Mouse (Mus musculus) left cerebral cortex, adult 8-10 months (tissue): ENCODE data around the gene Adam1b. TPM values are rescaled to one million over a fixed set of nuclear protein-coding genes. Genes with fewer than 3 reads are reported as not detected.
A peak's percentile ranks its signal among the peaks of the same experiment; 100 is the strongest.

ENCODE experiments used
- DNase-seq, 2 experiments: peaks; one replicate each; pipeline ENCODE4 v3.0.0; 2022; ENCODE audit warnings: low spot score in 2 of 2
- total RNA-seq, 4 experiments: library from RNA; stranded (reverse); gene quantifications; 2 replicates each; pipeline ENCODE4 v1.2.4; 2022

The Adam1b gene
- total RNA-seq, 4 experiments from 2014 or later: not detected

DNA sequence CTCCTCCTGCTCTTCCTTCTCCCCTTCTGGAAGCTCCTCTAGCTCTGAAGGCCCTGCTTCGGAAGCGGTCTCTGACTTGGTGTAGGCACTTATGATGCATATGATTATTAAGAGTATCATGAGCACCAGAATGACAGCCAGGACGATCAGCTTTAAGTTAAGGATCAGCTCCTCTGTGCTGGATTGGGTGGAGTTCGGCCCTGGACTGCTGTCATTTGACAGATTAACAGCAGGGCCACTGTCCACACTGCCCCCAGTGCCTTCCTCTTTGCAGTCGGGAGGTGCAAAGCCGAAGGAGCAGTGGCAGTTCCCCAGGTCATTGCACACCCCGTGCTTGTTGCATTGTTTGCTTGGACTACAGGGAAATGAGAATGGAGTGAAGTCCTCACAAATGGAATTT is 2.5 kb downstream of the Adam1b start:
- no peak for DNase-seq

DNA sequence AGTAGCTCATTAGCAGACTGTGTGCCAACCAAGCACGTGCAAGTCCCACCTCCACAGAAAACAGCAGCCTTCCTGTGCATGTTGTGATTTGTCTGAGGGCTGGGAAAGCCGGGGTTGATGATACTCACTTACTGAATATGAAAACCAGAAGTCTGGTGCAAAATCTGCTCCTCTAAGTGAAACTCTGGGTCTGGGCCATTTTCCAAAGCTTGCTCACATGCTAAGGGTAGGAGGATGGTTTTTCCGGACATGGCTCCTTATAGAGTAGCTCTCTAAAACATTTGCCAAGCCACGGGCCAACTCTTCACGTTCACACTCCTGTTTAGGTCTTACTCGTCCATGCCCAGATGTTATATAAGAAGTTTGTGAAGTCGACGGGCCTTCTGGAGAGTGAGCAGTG is 9.9 kb downstream of the Adam1b start:
- peak; percentile 22 to 83 for DNase-seq

DNA sequence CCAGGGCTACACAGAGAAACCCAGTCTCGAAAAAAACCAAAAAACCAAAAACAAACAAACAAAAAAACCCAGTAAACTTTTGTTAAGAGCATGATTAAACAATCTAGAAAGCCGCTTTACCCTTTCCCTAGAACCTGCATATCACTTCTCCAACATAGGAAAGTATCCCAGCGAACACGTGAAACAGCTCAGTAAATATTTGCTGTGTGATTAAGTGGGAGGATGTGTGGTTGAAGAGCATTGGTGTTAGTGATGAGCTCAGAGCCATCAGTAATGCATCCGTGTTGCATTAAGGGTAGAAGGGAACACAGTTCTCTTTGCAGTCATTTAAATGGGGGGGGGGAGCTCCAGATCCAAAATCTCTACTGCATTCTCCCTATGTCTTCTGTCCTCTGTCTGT is 18.4 kb downstream of the Adam1b start:
- no peak for DNase-seq

DNA sequence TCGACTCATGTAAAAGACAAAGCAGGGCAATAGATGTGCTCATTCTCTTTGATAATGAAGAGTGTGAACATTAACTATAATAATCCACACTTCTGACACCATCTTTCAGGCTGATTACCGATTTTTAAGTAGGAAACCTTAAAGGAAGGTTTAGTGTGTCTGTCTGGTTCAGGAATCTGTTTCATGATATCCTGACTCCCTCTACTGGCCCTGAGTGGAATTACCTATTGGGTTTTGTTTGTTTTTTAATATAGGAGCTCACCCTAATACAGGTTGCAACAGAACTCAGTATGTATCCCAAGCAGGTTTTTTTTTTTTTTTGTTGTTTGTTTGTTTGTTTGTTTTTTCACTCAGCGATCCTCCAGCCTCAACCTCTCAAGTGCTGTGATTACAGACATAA is 25.6 kb downstream of the Adam1b start:
- DNase-seq: no peak

DNA sequence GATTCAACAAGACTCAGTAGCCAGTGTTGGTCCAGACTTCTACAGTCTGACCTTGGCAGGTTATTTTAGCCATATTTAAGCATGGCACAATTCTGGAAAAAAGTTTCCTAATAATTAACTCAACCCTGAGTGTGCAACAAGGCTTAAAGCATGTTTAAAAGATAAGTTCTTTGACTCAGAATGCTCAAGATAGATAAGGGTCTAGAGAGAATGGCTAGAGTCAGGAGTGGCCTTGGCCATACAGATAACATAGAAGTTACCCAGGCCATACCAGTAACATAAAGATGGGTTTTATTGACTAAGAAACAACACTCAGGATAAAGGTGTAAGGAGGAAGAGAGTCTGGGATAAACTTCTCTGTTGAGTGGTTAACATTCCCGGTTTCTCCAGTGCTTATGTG is 27.2 kb downstream of the Adam1b start:
- no peak for DNase-seq

DNA sequence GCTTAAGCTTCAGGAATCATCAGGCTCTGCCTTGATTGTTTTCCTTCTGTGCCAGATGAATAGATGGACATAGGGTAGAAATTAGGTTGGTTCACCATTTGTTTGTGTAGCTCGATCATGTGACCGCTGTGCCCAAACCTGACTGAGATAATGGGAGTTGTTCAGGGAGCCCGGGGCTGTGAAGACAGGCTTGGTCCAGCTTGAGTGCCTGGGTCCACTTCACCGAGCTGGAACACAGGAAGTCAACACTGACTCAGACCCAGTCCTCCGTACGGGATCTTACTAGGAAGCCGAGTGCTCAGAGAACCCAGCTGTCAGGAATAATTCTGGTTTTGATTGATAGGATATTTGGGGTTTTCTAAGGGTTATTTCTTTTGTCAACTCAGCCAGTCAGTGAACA is 28.6 kb downstream of the Adam1b start:
- DNase-seq: no peak

DNA sequence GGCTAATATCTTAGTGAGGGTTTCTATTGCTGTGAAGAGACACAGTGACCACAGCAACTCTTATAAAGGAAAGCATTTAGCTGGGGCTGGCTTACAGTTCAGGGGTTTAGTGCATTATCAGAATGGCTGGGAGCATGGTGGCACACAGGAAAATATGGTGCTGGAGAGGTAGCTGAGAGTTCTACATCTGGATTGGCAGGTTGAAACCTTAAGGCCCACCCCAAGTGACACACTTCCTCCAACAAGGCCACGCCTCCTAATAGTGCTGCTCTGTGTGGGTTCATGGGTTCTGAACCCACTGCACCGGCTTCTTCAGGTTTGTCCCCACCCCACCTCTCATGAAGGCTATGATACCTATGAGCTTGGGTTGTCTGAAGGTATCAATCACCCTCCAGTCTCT is 30.8 kb downstream of the Adam1b start:
- no peak for DNase-seq

DNA sequence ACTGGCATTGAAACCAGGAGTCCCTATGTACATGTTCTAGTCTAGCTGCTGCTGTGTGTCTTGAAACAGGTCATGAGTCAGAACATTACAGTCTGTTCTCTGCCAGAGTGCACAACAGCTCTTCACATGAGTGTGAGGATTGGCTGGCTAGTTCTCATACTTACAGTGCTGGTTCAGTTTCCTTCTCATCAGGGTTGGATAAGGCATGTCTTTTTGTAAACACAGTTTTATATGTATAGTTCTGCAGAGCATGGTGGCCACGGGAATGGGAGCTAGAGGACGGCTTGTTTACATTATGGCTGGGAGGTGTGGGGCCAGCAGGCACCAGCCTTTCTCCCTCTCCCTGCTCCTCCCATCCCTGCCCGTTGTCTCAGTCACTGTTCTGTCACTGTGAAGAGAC is 33.7 kb downstream of the Adam1b start:
- no peak for DNase-seq

DNA sequence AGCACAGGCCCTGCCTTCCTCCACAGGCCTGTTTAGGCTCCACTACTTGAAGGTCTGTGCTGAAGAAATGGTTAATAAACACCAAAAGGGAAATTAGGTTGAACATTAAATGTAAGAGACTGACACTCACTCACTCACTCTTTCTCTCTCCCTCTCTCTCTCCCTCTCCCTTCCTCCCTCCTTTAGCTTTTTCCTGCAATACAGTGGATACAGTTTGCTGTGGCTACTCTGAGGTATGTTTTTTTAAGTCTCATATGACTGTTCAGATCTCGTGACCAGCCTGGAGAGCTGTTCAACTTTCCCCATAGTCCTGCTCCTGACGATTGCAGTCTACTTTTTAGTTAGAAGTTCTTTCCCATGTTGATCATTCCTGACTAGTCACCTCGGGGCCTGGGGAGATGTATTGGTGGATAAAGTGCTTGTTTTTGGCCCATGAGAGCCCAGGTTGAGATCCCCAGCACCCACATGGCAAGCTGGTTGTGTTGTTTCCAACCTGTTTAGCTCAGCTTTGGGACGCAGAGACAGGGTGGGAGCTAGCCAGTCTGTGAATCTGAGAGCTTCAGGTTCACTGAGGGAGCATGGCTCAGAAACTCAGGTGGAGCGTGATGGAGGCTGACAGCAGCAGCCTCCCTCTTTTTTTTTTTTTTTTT is 39.5 kb downstream of the Adam1b start:
- no peak for DNase-seq

DNA sequence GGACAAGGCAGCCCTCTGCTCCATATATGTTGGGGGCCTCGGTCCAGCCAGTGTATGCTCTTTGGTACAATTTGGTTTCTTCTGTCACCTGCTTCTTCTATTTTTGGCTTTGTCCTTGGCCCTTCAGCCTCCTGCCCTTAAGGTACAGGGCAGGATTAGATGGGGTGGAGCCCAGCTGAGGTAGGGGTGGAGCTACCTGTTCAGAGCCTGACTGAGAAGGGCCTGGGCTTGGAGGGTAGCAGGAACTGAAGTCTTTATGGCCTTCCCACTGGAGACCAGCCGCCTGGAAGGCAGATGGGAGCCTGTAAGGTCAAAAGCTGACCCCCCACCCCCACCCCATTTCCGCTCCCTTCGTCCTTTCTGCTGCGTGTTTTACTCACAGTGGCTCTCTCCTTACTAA is 40.3 kb downstream of the Adam1b start:
- no peak for DNase-seq

DNA sequence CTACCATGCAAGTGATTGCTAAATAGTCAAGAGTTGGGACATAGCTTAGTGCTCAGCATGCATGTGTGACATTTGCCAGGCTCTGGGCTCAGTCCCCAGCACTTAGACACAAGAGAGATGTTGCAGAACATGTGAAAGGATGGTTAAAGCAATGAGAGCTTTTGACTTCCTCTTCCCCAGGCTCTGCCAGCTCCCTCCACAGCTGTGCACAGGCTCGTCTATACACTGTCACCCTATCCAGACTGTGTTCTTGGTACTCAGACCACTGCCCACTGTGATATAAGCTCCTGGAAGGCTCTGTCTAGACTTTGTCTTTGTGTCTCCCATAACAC is 41.1 kb downstream of the Adam1b start:
- DNase-seq: no peak

DNA sequence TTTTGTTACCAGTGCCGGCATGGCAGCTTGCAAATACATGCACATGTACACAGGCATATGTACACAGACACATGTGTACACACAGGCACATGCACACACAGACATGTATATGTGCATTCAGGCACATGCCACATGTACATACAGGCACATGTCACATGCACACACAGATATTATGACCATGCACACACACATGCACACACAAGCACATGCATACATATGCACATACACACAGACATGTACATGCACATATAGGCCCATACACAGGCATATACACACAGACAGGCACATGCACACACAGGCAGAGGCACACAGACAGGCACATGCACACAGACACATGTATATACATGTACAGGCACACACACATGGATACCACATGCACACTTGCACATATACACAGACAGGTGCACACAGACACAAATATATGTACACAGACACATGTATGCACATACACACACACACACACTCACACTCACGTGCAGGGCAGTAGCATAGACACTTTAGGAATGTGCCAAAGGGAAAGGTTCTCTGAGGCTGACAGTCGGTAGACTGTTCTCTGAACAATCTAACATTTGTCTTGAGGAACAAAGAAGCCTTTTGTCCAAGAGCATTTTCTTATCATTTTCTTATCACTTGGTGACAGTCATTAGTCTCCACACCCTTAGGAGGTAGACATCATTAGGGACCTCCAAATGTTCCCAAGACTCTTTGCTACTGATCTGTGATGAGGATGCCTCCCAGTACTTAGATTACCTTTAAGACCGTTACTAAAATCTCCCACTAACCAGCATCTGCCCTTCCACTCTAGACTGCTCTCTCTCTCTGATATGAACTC is 41.7 kb downstream of the Adam1b start:
- DNase-seq: no peak

DNA sequence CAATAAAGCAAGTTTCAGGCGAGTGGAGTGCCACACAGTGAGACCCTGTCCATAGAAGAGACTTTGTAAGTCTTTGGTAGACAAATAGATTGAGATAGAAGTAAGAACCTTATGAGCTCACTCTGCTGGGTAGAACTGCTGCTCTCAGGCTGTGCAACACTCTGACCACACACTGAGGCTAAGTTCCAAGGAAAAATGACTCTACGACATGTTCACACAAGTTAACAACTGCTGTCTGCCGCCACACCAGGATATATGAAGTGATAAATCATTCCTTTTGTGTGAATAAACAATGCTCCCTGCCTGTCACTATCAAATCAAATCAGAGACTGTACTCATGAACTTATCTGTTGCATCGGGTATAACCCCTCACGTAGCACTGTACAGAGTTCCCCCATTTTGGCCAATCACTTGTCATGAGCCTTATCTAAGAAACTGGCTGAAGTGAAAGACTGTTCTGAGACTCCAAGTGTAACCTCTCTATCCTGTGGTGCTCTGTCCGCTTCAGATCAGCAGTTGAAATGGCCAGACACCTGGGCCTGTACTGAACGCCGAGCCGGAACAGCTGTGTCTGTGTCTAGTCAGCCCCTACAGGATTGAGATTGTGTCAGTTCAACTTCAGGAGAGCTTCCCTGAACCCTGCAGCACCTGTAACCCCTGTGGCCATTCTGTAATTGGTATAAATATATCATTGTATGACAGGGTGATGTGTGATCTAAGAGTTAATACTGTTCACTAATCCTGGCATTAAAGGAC is 47.5 kb downstream of the Adam1b start:
- no peak for DNase-seq

DNA sequence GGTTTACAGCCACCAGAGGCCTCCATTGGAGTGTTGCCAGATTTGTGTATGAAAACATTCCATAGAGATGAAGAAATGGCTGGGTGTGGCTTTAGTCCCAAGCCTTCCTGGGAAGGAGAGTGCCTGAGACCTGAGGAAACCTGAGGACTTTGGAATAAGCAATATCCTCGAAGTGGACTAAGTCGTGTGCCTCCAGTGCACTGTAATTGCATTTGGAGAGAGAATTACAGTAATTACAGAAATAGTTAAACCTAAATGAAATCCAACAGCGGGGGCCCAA is 48.8 kb downstream of the Adam1b start:
- no peak for DNase-seq

DNA sequence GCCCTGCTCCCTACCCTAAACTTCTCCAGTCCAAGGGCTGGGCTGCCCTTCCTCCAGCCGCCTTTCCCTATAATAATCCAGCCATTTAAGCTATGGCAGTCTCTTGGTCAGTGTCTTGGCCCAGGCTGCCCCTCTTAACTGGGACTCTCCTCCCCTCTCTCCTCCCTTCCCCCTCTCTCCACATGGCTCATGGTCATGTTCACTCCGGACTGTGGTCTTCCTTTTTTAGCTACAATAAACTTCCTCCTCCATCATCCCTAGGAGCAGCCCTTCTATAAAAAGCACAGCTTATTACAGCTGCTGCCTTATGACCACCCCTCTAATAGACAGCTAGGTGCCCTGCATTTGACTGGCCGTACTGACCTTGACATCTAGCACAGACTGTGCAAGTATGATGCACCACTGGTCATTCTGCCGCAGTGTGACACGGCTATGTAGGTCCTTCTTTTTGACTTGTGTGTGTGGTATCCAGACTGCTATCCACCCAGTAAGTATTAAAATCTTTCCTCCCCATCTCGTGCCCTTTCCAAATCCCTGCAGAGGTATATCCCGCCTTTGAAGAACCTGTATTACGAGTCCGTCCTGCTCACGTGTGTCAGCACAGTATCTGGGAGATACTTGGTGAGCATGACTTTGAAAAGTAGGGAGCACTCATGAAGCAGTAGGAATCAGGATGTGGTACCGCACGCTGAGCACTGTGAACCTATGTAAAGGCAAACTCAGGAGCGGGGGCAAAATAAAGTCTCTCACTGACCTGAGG is 49.3 kb downstream of the Adam1b start:
- no peak for DNase-seq

DNA sequence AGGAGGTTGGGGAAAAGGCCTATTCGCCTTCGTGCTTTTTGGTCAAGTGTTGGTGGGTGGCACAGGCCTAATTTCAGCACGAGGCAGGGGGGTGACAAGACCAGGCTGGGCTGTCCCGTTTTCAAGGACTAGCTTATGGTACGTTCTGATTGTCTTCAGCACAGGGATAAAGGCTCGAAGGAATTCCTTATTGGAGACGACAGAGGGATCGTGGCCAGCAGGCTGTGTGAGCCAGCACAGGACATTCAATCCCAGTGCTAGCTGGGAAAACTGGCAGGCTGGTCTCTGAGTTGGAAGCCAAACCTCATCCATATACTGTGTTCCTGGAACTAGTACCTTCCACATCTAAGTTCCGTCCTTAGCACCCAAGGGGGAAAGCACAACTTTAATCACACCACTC is 50.3 kb downstream of the Adam1b start:
- no peak for DNase-seq

DNA sequence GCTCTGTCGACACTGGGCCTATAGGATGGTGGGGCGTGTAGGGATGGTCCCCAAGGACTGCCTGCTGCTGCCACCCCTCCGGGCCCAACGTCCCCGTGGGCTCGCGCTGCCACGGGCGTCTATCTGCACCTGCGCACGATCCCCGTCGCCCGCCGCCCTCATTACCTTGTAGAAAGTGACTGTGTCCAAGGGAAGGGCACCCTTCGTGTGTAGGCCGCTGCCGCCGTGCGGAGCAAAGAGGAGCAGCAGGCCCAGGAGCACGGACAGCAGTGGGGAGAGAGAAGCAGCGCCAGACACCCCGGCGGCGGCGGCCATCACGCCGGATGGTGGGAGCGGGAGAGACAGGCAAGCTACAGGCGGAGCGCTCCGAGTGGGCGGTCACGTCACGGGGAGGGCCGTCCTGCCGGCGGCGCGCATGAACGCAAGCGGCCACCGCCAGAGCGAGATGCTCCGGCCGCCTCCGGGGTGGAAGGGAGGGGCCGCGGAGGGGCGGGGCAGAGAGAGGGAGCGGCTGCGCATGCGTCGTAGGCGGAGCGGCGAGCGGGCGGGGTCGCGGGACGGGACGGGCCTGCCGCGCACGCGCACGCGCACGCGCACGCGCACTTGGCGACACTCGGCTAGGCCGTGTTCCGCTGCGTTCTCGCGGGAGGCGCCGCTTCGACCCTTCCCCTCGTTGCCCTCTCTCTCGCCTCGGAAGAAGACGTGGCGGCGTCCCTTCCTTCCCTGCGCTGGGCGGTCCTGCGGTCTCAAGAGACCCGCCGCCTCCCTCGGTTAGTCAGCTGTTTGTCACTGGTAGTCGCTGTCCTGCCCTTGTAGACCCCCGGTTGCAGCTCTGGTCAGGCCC is 51.0 kb downstream of the Adam1b start, which contains the start of gene Erp29:
Gene Erp29, minus strand, starts transcription at position 481 of the 844 bp plus-strand sequence.
- DNase-seq: peak; percentile 92 to 98

DNA sequence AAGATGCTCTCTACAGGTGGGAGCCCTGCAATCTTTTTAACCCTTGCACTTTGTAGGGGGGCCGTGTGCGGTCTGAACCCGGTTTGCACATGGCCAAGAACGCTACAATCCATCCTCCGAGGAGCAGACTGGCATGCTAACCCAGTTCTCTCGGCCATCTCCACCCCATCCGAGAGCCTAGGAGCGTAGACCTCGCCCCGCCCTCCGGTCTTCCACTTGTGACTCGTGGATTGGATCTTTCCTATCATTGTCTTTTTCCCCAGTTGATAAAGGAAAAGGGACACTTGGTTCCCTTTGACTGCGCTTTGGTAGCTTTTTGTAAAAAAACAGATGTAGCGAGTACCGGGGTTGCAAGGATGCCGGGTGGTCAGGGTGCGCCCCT is 51.6 kb downstream of the Adam1b start, which contains the start of gene Tmem116:
Gene Tmem116, plus strand, starts transcription at position 250 of the 382 bp plus-strand sequence.
- DNase-seq: peak in 1 of 2 experiments; percentile 32

DNA sequence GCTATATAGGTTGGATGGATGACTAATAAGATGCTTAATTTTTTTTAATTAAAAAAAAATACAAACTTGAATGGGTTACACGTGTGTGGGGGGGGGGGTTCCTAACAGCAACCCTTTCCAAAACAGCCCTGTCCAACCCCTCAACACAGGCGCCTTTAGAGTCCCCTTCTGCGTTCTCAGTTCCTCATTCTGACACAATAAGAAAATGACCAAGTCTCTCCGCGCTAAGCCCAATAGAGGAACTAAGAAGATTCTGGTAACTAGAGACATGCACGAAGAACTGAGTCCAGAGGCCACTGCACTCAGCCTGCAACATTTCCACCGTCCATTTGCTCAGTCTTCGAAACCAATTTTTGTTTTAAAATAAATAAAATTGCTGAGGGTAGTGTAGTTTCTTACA is 52.0 kb downstream of the Adam1b start:
- DNase-seq: no peak

DNA sequence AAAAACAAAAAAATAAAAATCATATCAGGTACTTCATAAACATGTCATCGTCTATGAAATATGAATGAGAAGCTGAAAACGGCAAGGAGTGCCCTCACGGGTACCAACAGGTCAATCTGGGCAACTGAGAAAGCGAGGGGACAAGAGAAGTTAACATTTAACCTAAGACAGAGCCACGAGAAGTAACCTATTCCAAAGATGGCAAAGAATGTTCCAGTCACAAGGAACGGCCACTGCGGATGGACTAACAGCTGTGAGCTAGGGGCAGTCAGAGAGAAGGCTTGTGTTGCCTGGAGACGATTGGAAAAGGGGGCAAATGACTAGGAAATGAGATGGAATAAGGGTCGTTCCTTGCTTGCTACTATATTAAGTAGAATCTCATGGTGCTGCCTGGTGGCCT is 52.8 kb downstream of the Adam1b start:
- DNase-seq: no peak
